Mouse (Mus musculus): ENCODE data around the gene M6pr. TPM values are rescaled to one million over a fixed set of nuclear protein-coding genes. Genes with fewer than 3 reads are reported as not detected.

M6pr gene
- total and polyA plus RNA-seq, 3 experiments: 27.4 to 552 (median 190) TPM

DNA sequence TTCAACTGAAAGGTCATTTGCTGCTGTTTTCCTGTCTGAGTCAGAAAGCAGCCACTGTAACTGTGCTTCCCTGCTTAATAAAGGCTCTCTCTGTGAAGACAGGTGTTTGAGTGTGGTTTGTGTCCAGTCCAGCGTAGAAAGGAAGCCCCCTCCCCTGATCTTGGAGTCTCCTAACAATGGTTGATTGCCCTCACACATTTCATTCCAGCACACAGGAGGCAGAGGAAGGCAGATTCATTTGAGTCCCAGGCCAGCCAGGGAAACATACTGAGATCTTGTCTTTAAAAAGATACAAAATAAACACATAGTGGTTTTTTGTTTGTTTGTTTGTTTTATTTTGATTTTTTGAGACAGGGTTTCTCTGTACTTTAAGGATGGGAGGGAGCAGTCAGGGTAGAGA, 6.4 kb upstream of the M6pr start:
- no peak for TF ChIP-seq GATA2 (IDR thresholded peaks at IDR 0.05; ENCODE audit: borderline replicate concordance, low read depth, low read length)
- TF ChIP-seq POLR2AphosphoS5 (IDR thresholded peaks at IDR 0.05; ENCODE audit: insufficient replicate concordance, low read depth, low read length): no peak
- no peak for TF ChIP-seq GATA1 (IDR thresholded peaks at IDR 0.05; ENCODE audit: borderline replicate concordance, low read length)
- TF ChIP-seq CTCF (IDR thresholded peaks at IDR 0.05; ENCODE audit: low read depth, low read length): no peak
- TF ChIP-seq TAL1 (conservative IDR thresholded peaks at IDR 0.05; ENCODE audit: low read depth, low read length): no peak
- no peak for ATAC-seq (ENCODE audit: extremely low read depth, insufficient number of reproducible peaks, low FRiP score, poor library complexity, severe bottlenecking)
- H3K4me3 ChIP-seq (ENCODE audit: low read depth, low read length): no peak overlapping the region
- no peaks in the 10 kb centered on the region for H3K36me3 ChIP-seq (replicated peaks)
- H3K9me3 ChIP-seq (replicated peaks): no peaks in the 10 kb centered on the region
- no peaks in the 10 kb centered on the region for H3K27me3 ChIP-seq (ENCODE audit: insufficient read depth, low read length)
- H3K4me1 ChIP-seq (ENCODE audit: insufficient read depth, low read depth, low read length): peaks cover 49% of the 10 kb centered on the region
- DNase-seq (ENCODE audit: low spot score): no peak

DNA sequence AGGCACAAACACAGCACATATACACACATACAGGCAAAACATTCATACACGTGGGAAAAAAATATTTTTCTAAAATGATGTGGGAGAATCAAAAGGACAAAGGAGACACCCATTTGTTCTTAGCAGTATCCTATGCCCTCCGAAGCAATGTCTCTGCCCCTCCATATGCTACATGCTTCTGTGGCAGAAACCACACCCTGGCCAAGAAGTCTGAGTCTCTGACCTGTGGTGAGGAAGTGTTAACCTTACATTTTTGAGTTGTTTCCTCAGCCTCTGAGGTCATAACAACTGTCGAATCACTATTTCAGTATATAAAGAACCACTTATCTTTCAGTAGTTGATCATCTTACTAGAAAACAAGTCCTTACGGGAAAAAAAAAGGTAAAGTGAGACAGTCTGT, 5.9 kb upstream of the M6pr start:
- no peaks in the 10 kb centered on the region for H3K36me3 ChIP-seq (replicated peaks)
- TF ChIP-seq GATA1 (IDR thresholded peaks at IDR 0.05; ENCODE audit: borderline replicate concordance, low read length): no peak
- TF ChIP-seq POLR2AphosphoS5 (IDR thresholded peaks at IDR 0.05; ENCODE audit: insufficient replicate concordance, low read depth, low read length): no peak
- TF ChIP-seq CTCF (IDR thresholded peaks at IDR 0.05; ENCODE audit: low read depth, low read length): no peak
- no peak for TF ChIP-seq GATA2 (IDR thresholded peaks at IDR 0.05; ENCODE audit: borderline replicate concordance, low read depth, low read length)
- no peak for TF ChIP-seq TAL1 (conservative IDR thresholded peaks at IDR 0.05; ENCODE audit: low read depth, low read length)
- ATAC-seq (ENCODE audit: extremely low read depth, insufficient number of reproducible peaks, low FRiP score, poor library complexity, severe bottlenecking): no peak

DNA sequence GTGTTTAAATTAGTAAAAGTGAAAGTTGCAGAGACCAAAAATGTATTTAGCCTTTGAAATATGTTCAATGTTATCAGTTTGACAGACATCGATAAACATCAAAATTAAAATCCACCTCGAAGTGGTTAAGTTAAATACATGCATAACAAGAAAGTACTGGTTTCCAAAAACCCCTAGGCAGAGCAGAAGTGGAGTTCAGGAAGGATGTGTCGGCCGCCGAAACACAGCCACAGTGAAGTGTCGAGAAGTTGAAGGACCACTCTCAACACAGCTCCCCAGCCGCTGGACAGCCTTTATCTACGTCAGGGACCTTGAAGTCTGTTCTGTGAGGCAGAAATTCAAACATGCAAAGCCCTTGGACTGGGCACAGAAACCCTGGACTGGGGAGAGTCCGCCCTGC, 5.0 kb upstream of the M6pr start:
- ATAC-seq (ENCODE audit: extremely low read depth, insufficient number of reproducible peaks, low FRiP score, poor library complexity, severe bottlenecking): no peak
- DNase-seq (ENCODE audit: low spot score): no peak
- Histone ChIP-seq H3K36me3 (replicated peaks) (no peaks in the 10 kb centered on the region), H3K9me3 (replicated peaks) (no peaks in the 10 kb centered on the region), H3K27me3 (ENCODE audit: insufficient read depth, low read length) (no peaks in the 10 kb centered on the region), H3K4me1 (ENCODE audit: insufficient read depth, low read depth, low read length) (peaks cover 38% of the 10 kb centered on the region), H3K4me3 (ENCODE audit: low read depth, low read length) (no peak overlapping the region)
- TF ChIP-seq GATA2 (IDR thresholded peaks at IDR 0.05; ENCODE audit: borderline replicate concordance, low read depth, low read length): no peak
- TF ChIP-seq CTCF (IDR thresholded peaks at IDR 0.05; ENCODE audit: low read depth, low read length): no peak
- no peak for TF ChIP-seq GATA1 (IDR thresholded peaks at IDR 0.05; ENCODE audit: borderline replicate concordance, low read length)
- no peak for TF ChIP-seq TAL1 (conservative IDR thresholded peaks at IDR 0.05; ENCODE audit: low read depth, low read length)
- TF ChIP-seq POLR2AphosphoS5 (IDR thresholded peaks at IDR 0.05; ENCODE audit: insufficient replicate concordance, low read depth, low read length): no peak

More for the DNA sequence above, 5.9 kb upstream of the M6pr start:
- DNase-seq (ENCODE audit: low spot score): no peak
- Histone ChIP-seq H3K9me3 (replicated peaks) (no peaks in the 10 kb centered on the region), H3K4me3 (ENCODE audit: low read depth, low read length) (no peak overlapping the region), H3K27me3 (ENCODE audit: insufficient read depth, low read length) (no peaks in the 10 kb centered on the region), H3K4me1 (ENCODE audit: insufficient read depth, low read depth, low read length) (peaks cover 44% of the 10 kb centered on the region)

DNA sequence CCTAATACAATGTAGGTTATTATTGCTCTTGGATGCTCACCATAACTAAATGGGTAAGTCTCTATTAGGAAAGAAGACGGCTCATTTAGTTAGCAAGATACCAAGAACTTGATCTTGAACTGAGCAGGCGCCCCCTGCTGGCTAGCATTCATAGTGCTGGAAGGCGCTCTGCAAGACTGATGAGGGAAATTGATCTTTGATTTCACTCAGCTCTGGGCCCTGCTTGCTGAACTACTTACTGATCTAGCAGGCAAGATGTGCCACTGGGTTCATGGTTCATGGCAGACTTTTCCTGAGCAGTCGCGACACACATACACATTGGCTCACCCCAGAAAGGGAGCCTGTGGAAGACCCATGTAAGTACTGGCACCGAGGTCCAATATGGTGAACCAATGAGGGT, 4.2 kb upstream of the M6pr start:
- peaks cover 38% of the 10 kb centered on the region for H3K4me1 ChIP-seq (ENCODE audit: insufficient read depth, low read depth, low read length)
- ATAC-seq (ENCODE audit: extremely low read depth, insufficient number of reproducible peaks, low FRiP score, poor library complexity, severe bottlenecking) (no peak), DNase-seq (ENCODE audit: low spot score) (no peak)
- no peaks in the 10 kb centered on the region for H3K36me3 ChIP-seq (replicated peaks)
- no peaks in the 10 kb centered on the region for H3K9me3 ChIP-seq (replicated peaks)
- TF ChIP-seq GATA1 (IDR thresholded peaks at IDR 0.05; ENCODE audit: borderline replicate concordance, low read length) (no peak), CTCF (IDR thresholded peaks at IDR 0.05; ENCODE audit: low read depth, low read length) (peak; percentile 84), TAL1 (conservative IDR thresholded peaks at IDR 0.05; ENCODE audit: low read depth, low read length) (no peak), GATA2 (IDR thresholded peaks at IDR 0.05; ENCODE audit: borderline replicate concordance, low read depth, low read length) (no peak), POLR2AphosphoS5 (IDR thresholded peaks at IDR 0.05; ENCODE audit: insufficient replicate concordance, low read depth, low read length) (no peak)
- H3K27me3 ChIP-seq (ENCODE audit: insufficient read depth, low read length): no peaks in the 10 kb centered on the region
- H3K4me3 ChIP-seq (ENCODE audit: low read depth, low read length): no peak overlapping the region

DNA sequence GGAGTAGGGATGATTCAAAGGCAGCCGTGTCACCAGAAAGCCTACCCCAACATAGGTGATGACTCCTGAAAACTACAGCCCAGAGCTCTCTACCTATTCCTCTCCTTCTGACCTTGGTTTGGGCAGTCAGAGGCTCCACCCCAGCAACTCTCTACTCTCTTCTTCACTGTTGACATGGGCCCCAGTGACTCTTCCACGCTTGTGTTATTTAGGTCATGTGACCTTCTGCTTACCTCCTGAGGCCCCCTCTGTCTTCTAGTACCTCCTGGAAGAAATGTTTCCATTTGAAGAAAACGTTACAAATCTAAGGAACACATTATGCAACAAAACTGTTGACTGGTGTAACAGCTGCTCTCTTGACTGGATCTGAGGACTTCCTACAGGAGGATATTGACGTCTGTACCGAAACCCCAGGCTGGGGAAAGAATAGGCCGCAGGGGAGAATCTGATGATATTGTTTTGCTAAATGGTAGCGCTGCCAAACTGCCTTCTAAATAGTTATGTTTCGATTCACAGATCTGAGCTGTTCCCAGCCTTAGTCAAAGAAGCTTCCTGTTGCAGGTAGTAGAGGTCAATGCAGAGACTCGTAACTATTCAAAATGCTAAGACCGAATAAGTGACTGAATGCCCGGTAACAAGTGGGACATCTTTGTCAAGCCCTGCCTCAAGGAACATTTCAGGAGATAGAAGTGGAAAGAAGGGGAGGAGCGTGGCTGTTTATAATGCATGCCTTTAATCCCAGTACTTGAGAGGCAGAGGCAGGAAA, 3.5 kb upstream of the M6pr start:
- ATAC-seq (ENCODE audit: extremely low read depth, insufficient number of reproducible peaks, low FRiP score, poor library complexity, severe bottlenecking) (no peak), DNase-seq (ENCODE audit: low spot score) (no peak)
- H3K9me3 ChIP-seq (replicated peaks): no peaks in the 10 kb centered on the region
- H3K36me3 ChIP-seq (replicated peaks): no peaks in the 10 kb centered on the region
- TF ChIP-seq TAL1 (conservative IDR thresholded peaks at IDR 0.05; ENCODE audit: low read depth, low read length) (no peak), POLR2AphosphoS5 (IDR thresholded peaks at IDR 0.05; ENCODE audit: insufficient replicate concordance, low read depth, low read length) (no peak; the same call in 1 of the 2 replicates), GATA2 (IDR thresholded peaks at IDR 0.05; ENCODE audit: borderline replicate concordance, low read depth, low read length) (no peak), GATA1 (IDR thresholded peaks at IDR 0.05; ENCODE audit: borderline replicate concordance, low read length) (no peak), CTCF (IDR thresholded peaks at IDR 0.05; ENCODE audit: low read depth, low read length) (no peak)
- no peaks in the 10 kb centered on the region for H3K27me3 ChIP-seq (ENCODE audit: insufficient read depth, low read length)
- peaks cover 33% of the 10 kb centered on the region for H3K4me1 ChIP-seq (ENCODE audit: insufficient read depth, low read depth, low read length)
- H3K4me3 ChIP-seq (ENCODE audit: low read depth, low read length): no peak overlapping the region

DNA sequence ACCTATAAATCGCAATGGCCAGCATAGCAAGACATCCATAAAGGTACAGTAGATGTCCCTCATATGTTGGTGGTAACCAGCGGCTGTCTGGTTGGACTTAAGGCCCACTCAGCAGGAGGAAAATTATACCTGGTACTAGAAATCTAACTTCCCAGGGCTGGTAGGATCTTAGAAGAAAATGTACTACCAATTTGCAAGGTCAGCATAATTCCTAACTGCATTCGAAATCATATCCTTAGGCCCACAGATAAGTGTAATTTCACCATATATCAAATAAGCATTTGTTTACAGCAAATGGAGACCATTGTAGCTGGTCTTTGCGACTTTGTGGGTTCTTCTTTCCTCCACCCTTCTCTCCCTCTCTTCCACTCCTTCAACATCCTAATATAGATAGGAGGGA, 1.8 kb upstream of the M6pr start:
- H3K4me1 ChIP-seq (ENCODE audit: insufficient read depth, low read depth, low read length): peaks cover 40% of the 10 kb centered on the region

More for the DNA sequence above, 1.8 kb upstream of the M6pr start:
- Histone ChIP-seq H3K27me3 (ENCODE audit: insufficient read depth, low read length) (no peaks in the 10 kb centered on the region), H3K9me3 (replicated peaks) (no peaks in the 10 kb centered on the region), H3K36me3 (replicated peaks) (peaks cover 15% of the 10 kb centered on the region), H3K4me3 (ENCODE audit: low read depth, low read length) (no peak overlapping the region)
- TF ChIP-seq POLR2AphosphoS5 (IDR thresholded peaks at IDR 0.05; ENCODE audit: insufficient replicate concordance, low read depth, low read length) (no peak), GATA2 (IDR thresholded peaks at IDR 0.05; ENCODE audit: borderline replicate concordance, low read depth, low read length) (no peak), CTCF (IDR thresholded peaks at IDR 0.05; ENCODE audit: low read depth, low read length) (no peak), GATA1 (IDR thresholded peaks at IDR 0.05; ENCODE audit: borderline replicate concordance, low read length) (no peak), TAL1 (conservative IDR thresholded peaks at IDR 0.05; ENCODE audit: low read depth, low read length) (no peak)
- DNase-seq (ENCODE audit: low spot score) (no peak), ATAC-seq (ENCODE audit: extremely low read depth, insufficient number of reproducible peaks, low FRiP score, poor library complexity, severe bottlenecking) (no peak)

Data from G1E (cell line).